Mouse (Mus musculus) hindbrain, embryonic 12.5 days (tissue): ENCODE measurements around the gene Adipoq. TPM values are rescaled to one million over a fixed set of nuclear protein-coding genes. Genes with fewer than 3 reads are reported as not detected.
"Not testable (repeated sequence)": the region's sequence is repeated elsewhere in the genome, so short reads cannot be mapped to it uniquely, and the experiment has no call there.

Source experiments
- ATAC-seq: fragments of 200-750 bp; cut with Nextera tagmentation; 2 replicates; pipeline ENCODE4 v1.8.0; 2017; ENCODE audit warnings: moderate TSS enrichment; ENCODE audit not compliant: low FRiP score
- H3K27ac ChIP-seq: fragments of 300-500 bp; sonication (generic); 2 replicates; pipeline ENCODE4 v1.5.1; 2016; ENCODE audit warnings: mild to moderate bottlenecking
- H3K27me3 ChIP-seq: fragments of 300-500 bp; sonication (generic); 2 replicates; pipeline ENCODE4 v1.6.1; 2016; ENCODE audit warnings: mild to moderate bottlenecking
- H3K36me3 ChIP-seq: fragments of 300-500 bp; sonication (generic); 2 replicates; pipeline ENCODE4 v1.6.1; 2016; ENCODE audit warnings: mild to moderate bottlenecking
- H3K4me1 ChIP-seq: fragments of 300-500 bp; sonication (generic); 2 replicates; pipeline ENCODE4 v1.6.1; 2016
- H3K4me2 ChIP-seq: fragments of 300-500 bp; sonication (generic); replicated peaks from 2 replicates; pipeline ENCODE4 v1.6.1; 2016; ENCODE audit warnings: mild to moderate bottlenecking
- H3K4me3 ChIP-seq: fragments of 300-500 bp; sonication (generic); 2 replicates; pipeline ENCODE4 v1.5.1; 2016; ENCODE audit warnings: mild to moderate bottlenecking
- H3K9ac ChIP-seq: fragments of 300-500 bp; sonication (generic); 2 replicates; pipeline ENCODE4 v1.6.1; 2016; ENCODE audit warnings: mild to moderate bottlenecking, moderate library complexity
- H3K9me3 ChIP-seq: fragments of 300-500 bp; sonication (generic); replicated peaks from 2 replicates; pipeline ENCODE4 v1.6.1; 2016; ENCODE audit warnings: mild to moderate bottlenecking
- WGBS: fragments of 180-500 bp; shearing (Covaris S2); methylation state at CpG from one replicate; pipeline ENCODE4 v1.1.7; 2016; 5-methylcytosine and 5-hydroxymethylcytosine counted together
- polyA plus RNA-seq: library from polyadenylated mRNA; unstranded; fragments of >200 nt; fragmentation: Nextera tagmentation; extraction: Ambion mirVana; gene quantifications from 2 replicates; pipeline ENCODE4 v1.2.1, GENCODE M21; 2016

Gene Adipoq
- polyA plus RNA-seq = not detected in 2 replicates

GRCm38 (mm10) chr16:23146280-23146679, at the start of gene Adipoq:
Gene Adipoq, plus strand, starts transcription at chr16:23146536.
- H3K4me3 ChIP-seq = no peak within 1 kb of the TSS
- no peak within 1 kb of the TSS for H3K9ac ChIP-seq
- H3K27ac ChIP-seq = no peak within 1 kb of the TSS
- H3K9me3 ChIP-seq = no peaks in the 10 kb centered on the region
- no peak within 1 kb of the TSS for H3K4me2 ChIP-seq
- no peak for ATAC-seq
- H3K4me1 ChIP-seq = no peaks in the 10 kb centered on the region
- 83% methylated on average over 3 of the region's 3 CpGs for WGBS
- no peaks in the 10 kb centered on the region for H3K36me3 ChIP-seq
- H3K27me3 ChIP-seq = no peaks in the 10 kb centered on the region

GRCm38 (mm10) chr16:23096886-23097285, 49.5 kb upstream of the Adipoq start:
- H3K27ac ChIP-seq, H3K4me2 ChIP-seq, H3K4me3 ChIP-seq, ATAC-seq, H3K9me3 ChIP-seq, H3K36me3 ChIP-seq, H3K9ac ChIP-seq: not testable (repeated sequence)
- Histone ChIP-seq H3K4me1 (peaks cover 15% of the 10 kb centered on the region), H3K27me3 (peaks cover 19% of the 10 kb centered on the region)
- 81% methylated on average over 1 of the region's 1 CpGs for WGBS

GRCm38 (mm10) chr16:23097290-23098104, 48.8 kb upstream of the Adipoq start:
- peaks cover 15% of the 10 kb centered on the region for H3K4me1 ChIP-seq
- H3K27ac ChIP-seq, H3K4me3 ChIP-seq, H3K4me2 ChIP-seq, H3K36me3 ChIP-seq, ATAC-seq, H3K9me3 ChIP-seq, H3K9ac ChIP-seq: not testable (repeated sequence)
- 85% methylated on average over 8 of the region's 8 CpGs for WGBS
- H3K27me3 ChIP-seq = peaks cover 19% of the 10 kb centered on the region

GRCm38 (mm10) chr16:23098105-23098452, 48.3 kb upstream of the Adipoq start:
- not testable (repeated sequence) for H3K9me3 ChIP-seq, H3K27ac ChIP-seq, H3K4me2 ChIP-seq, H3K36me3 ChIP-seq, H3K4me3 ChIP-seq, ATAC-seq, H3K9ac ChIP-seq
- Histone ChIP-seq H3K4me1 (peaks cover 20% of the 10 kb centered on the region), H3K27me3 (peaks cover 23% of the 10 kb centered on the region)
- 91% methylated on average over 1 of the region's 1 CpGs for WGBS

GRCm38 (mm10) chr16:23099632-23100031, 46.7 kb upstream of the Adipoq start:
- H3K27me3 ChIP-seq = peaks cover 23% of the 10 kb centered on the region
- no peak overlapping the region for H3K27ac ChIP-seq
- H3K4me1 ChIP-seq = peaks cover 20% of the 10 kb centered on the region
- H3K4me2 ChIP-seq = peak overlapping the region; percentile 56
- H3K9me3 ChIP-seq = no peaks in the 10 kb centered on the region
- no peaks in the 10 kb centered on the region for H3K36me3 ChIP-seq
- no peak for ATAC-seq
- peak overlapping the region; percentile 47; the same call in 1 of the 2 replicates for H3K9ac ChIP-seq
- peak overlapping the region; percentile 33 for H3K4me3 ChIP-seq
- WGBS = 6% methylated on average over 12 of the region's 12 CpGs

GRCm38 (mm10) chr16:23100099-23100575, 46.2 kb upstream of the Adipoq start:
- H3K4me3 ChIP-seq = peak overlapping the region; percentile 33
- H3K36me3 ChIP-seq = no peaks in the 10 kb centered on the region
- H3K9ac ChIP-seq = peak overlapping the region; percentile 47; the same call in 1 of the 2 replicates
- 2% methylated on average over 9 of the region's 9 CpGs for WGBS
- peaks cover 23% of the 10 kb centered on the region for H3K27me3 ChIP-seq
- ATAC-seq = peak; percentile 78
- H3K4me1 ChIP-seq = peaks cover 20% of the 10 kb centered on the region
- H3K9me3 ChIP-seq = no peaks in the 10 kb centered on the region
- H3K4me2 ChIP-seq = peak overlapping the region; percentile 56
- H3K27ac ChIP-seq = no peak overlapping the region

GRCm38 (mm10) chr16:23100613-23101012, 45.7 kb upstream of the Adipoq start:
- Histone ChIP-seq H3K27ac (no peak overlapping the region), H3K4me3 (0 out of 2 replicates have a peak overlapping the region, but pooled peaks have one; percentile 33), H3K9me3 (no peaks in the 10 kb centered on the region), H3K4me2 (peak overlapping the region; percentile 56), H3K27me3 (peaks cover 23% of the 10 kb centered on the region), H3K9ac (0 out of 2 replicates have a peak overlapping the region, but pooled peaks have one; percentile 47), H3K4me1 (peaks cover 20% of the 10 kb centered on the region), H3K36me3 (no peaks in the 10 kb centered on the region)
- 0 out of 2 replicates have a peak, but pooled peaks have one; percentile 4 for ATAC-seq
- WGBS = 9% methylated on average over 10 of the region's 10 CpGs

GRCm38 (mm10) chr16:23102340-23103037, 43.8 kb upstream of the Adipoq start:
- 13% methylated on average over 15 of the region's 15 CpGs for WGBS
- Histone ChIP-seq H3K27ac (no peak overlapping the region), H3K36me3 (no peaks in the 10 kb centered on the region), H3K9ac (no peak overlapping the region; the same call in 1 of the 2 replicates), H3K27me3 (peaks cover 23% of the 10 kb centered on the region), H3K4me1 (peaks cover 20% of the 10 kb centered on the region), H3K9me3 (no peaks in the 10 kb centered on the region), H3K4me3 (peak overlapping the region; percentile 23), H3K4me2 (peak overlapping the region; percentile 48)
- ATAC-seq = no peak

- no peak for ATAC-seq
- H3K9me3 ChIP-seq = no peaks in the 10 kb centered on the region
- peaks cover 20% of the 10 kb centered on the region for H3K4me1 ChIP-seq
- peak overlapping the region; percentile 48 for H3K4me2 ChIP-seq
- peaks cover 23% of the 10 kb centered on the region for H3K27me3 ChIP-seq
- no peak overlapping the region for H3K9ac ChIP-seq
- H3K36me3 ChIP-seq = no peaks in the 10 kb centered on the region
- no peak overlapping the region for H3K27ac ChIP-seq
- WGBS = 40% methylated on average over 17 of the region's 17 CpGs
- peak overlapping the region; percentile 23 for H3K4me3 ChIP-seq
Measured at GRCm38 (mm10) chr16:23103038-23103745, 43.1 kb upstream of the Adipoq start.

GRCm38 (mm10) chr16:23103841-23104240, 42.5 kb upstream of the Adipoq start:
- Histone ChIP-seq H3K36me3 (peaks cover 2% of the 10 kb centered on the region; the same call in 1 of the 2 replicates), H3K9me3 (no peaks in the 10 kb centered on the region), H3K4me3 (no peak overlapping the region), H3K4me2 (no peak overlapping the region), H3K4me1 (peaks cover 22% of the 10 kb centered on the region), H3K9ac (no peak overlapping the region), H3K27me3 (peaks cover 23% of the 10 kb centered on the region), H3K27ac (no peak overlapping the region)
- no peak for ATAC-seq
- 69% methylated on average over 2 of the region's 2 CpGs for WGBS

GRCm38 (mm10) chr16:23106121-23106520, 40.2 kb upstream of the Adipoq start:
- Histone ChIP-seq H3K27me3 (peaks cover 4% of the 10 kb centered on the region; the same call in 1 of the 2 replicates), H3K9ac (no peak overlapping the region), H3K27ac (no peak overlapping the region), H3K36me3 (peaks cover 22% of the 10 kb centered on the region), H3K4me2 (no peak overlapping the region), H3K4me1 (peaks cover 24% of the 10 kb centered on the region), H3K9me3 (no peaks in the 10 kb centered on the region), H3K4me3 (no peak overlapping the region)
- no peak for ATAC-seq
- 75% methylated on average over 7 of the region's 7 CpGs for WGBS
